Mouse (Mus musculus) midbrain, postnatal 0 days (tissue): Measurements from ENCODE around the gene Lamb1. TPM values are rescaled to one million over a fixed set of nuclear protein-coding genes. Genes with fewer than 3 reads are reported as not detected.

Experiments used
- ATAC-seq: fragments of 200-750 bp; cut with Nextera tagmentation; 2 replicates; pipeline ENCODE4 v1.8.0; 2017; ENCODE audit warnings: moderate number of reproducible peaks, mild to moderate bottlenecking, moderate TSS enrichment, moderate library complexity; ENCODE audit not compliant: low FRiP score
- DNase-seq: peaks from one replicate; pipeline ENCODE4 v3.0.0-alpha.2; 2015; ENCODE audit warnings: low spot score
- H3K27ac ChIP-seq: fragments of 300-500 bp; sonication (generic); 2 replicates; pipeline ENCODE4 v1.5.1; 2014; ENCODE audit warnings: low read depth, mild to moderate bottlenecking, low read length, mixed read lengths
- H3K27me3 ChIP-seq: fragments of 300-500 bp; sonication (generic); 2 replicates; pipeline ENCODE4 v1.6.1; 2014; ENCODE audit warnings: low read length, control low read depth, mixed read lengths; ENCODE audit not compliant: insufficient read depth
- H3K36me3 ChIP-seq: fragments of 300-500 bp; sonication (generic); 2 replicates; pipeline ENCODE4 v1.6.1; 2014; ENCODE audit warnings: low read length, control low read depth, mixed read lengths; ENCODE audit not compliant: insufficient read depth
- H3K4me1 ChIP-seq: fragments of 300-500 bp; sonication (generic); 2 replicates; pipeline ENCODE4 v1.6.1; 2014; ENCODE audit warnings: mild to moderate bottlenecking, control low read depth, antibody characterized with exemption, low read length, mixed read lengths; ENCODE audit not compliant: insufficient read depth
- H3K4me2 ChIP-seq: fragments of 300-500 bp; sonication (generic); 2 replicates; pipeline ENCODE4 v1.6.1; 2014; ENCODE audit warnings: low read depth, mild to moderate bottlenecking, low read length, mixed read lengths; ENCODE audit not compliant: poor library complexity, severe bottlenecking
- H3K4me3 ChIP-seq: fragments of 300-500 bp; sonication (generic); 2 replicates; pipeline ENCODE4 v1.5.1; 2014; ENCODE audit warnings: low read depth, mild to moderate bottlenecking, low read length, moderate library complexity
- H3K9ac ChIP-seq: fragments of 300-500 bp; sonication (generic); replicated peaks from 2 replicates; pipeline ENCODE4 v1.6.1; 2014; ENCODE audit warnings: mild to moderate bottlenecking, low read length, moderate library complexity, mixed read lengths; ENCODE audit not compliant: poor library complexity, severe bottlenecking
- H3K9me3 ChIP-seq: fragments of 300-500 bp; sonication (generic); 2 replicates; pipeline ENCODE4 v1.6.1; 2016; ENCODE audit warnings: low read length, control low read depth
- CTCF ChIP-seq: IDR thresholded peaks from 2 replicates; pipeline ENCODE4 v1.5.1; 2016; ENCODE audit warnings: antibody characterized with exemption, mild to moderate bottlenecking
- WGBS: fragments of 180-500 bp; shearing (Covaris S2); extraction: QIAGEN DNeasy Blood & Tissue Kit; methylation state at CpG from one replicate; pipeline ENCODE4 v1.1.7; 2014; 5-methylcytosine and 5-hydroxymethylcytosine counted together
- polyA plus RNA-seq: library from polyadenylated mRNA; unstranded; fragments of >200 nt; fragmentation: Nextera tagmentation; extraction: Ambion mirVana; gene quantifications from 2 replicates; pipeline ENCODE4 v1.2.1, GENCODE M21; 2015
- total RNA-seq: library from RNA; depleted of rRNA; stranded (reverse); fragments of >200 nt; gene quantifications from 2 replicates; pipeline ENCODE4 v1.2.3, GENCODE M21; 2014

Gene Lamb1
- total and polyA plus RNA-seq, 2 experiments from 2014 or later = 7.6 to 19.5 TPM

DNA sequence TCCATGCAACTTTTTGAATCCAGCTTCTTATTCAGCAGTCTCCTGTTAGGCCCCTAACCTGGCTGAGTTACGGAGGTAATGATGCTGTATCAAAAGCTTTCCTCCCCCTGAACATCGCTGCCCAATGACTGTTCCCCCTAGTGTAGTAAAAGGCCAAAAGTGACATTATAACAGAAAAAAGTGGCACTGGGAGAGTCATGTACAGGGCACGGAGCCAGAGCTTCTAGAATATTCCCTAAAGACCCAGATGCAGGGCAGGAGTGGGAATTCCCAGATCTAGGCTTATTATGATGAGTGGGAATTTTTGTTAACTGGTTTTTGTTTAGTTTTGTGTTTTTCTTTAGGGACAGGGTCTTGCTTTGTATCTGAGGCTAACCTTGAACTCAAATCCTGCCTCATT is 34.1 kb downstream of the Lamb1 start:
- no peak for TF ChIP-seq CTCF
- H3K4me2 ChIP-seq = no peak overlapping the region
- DNase-seq = no peak
- H3K27ac ChIP-seq = no peak overlapping the region
- H3K4me1 ChIP-seq = no peaks in the 10 kb centered on the region
- H3K9me3 ChIP-seq = no peaks in the 10 kb centered on the region
- no peak overlapping the region for H3K9ac ChIP-seq
- no peaks in the 10 kb centered on the region for H3K27me3 ChIP-seq
- WGBS = 91% methylated on average over 3 of the region's 3 CpGs
- ATAC-seq = no peak
- H3K4me3 ChIP-seq = no peak overlapping the region
- no peaks in the 10 kb centered on the region; the same call in 1 of the 2 replicates for H3K36me3 ChIP-seq

DNA sequence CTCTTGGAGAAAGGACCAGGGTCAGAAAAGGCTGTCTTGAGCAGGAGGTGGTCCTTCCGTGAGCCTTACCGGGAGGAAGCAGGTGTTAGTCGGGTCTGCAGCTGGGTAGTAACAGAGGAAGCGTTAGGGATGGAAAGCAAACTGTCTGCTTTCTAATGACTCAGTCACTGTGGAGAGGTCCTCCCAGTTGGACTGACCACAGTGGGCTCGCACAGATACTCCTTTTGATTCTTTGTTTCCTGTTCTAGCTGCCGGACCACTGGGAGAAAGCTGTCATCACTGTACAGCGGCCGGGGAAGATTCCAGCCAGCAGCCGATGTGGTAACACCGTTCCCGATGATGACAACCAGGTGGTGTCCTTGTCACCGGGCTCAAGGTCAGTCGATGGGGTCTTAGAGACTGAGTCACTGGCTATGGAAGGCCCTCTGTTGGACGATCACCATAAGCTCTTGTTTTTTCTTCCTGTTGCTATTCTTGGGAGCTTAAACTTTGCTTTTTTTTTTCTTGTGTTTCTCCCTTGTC is 34.7 kb downstream of the Lamb1 start:
- TF ChIP-seq CTCF = no peak
- no peaks in the 10 kb centered on the region for H3K4me1 ChIP-seq
- H3K27me3 ChIP-seq = no peaks in the 10 kb centered on the region
- H3K27ac ChIP-seq = no peak overlapping the region
- H3K9ac ChIP-seq = no peak overlapping the region
- DNase-seq (no peak), ATAC-seq (no peak)
- no peaks in the 10 kb centered on the region for H3K9me3 ChIP-seq
- H3K4me3 ChIP-seq = no peak overlapping the region
- WGBS = 86% methylated on average over 14 of the region's 14 CpGs
- H3K4me2 ChIP-seq = no peak overlapping the region
- H3K36me3 ChIP-seq = no peaks in the 10 kb centered on the region; the same call in 1 of the 2 replicates

- 94% methylated on average over 9 of the region's 9 CpGs for WGBS
- Histone ChIP-seq H3K36me3 (no peaks in the 10 kb centered on the region; the same call in 1 of the 2 replicates), H3K27ac (no peak overlapping the region), H3K9ac (no peak overlapping the region), H3K27me3 (no peaks in the 10 kb centered on the region), H3K4me3 (no peak overlapping the region), H3K9me3 (no peaks in the 10 kb centered on the region), H3K4me1 (no peaks in the 10 kb centered on the region), H3K4me2 (no peak overlapping the region)
- no peak for ATAC-seq
- DNase-seq = no peak
- no peak for TF ChIP-seq CTCF
Measured at GRCm38 (mm10) chr12:31300276-31300675, 35.2 kb downstream of the Lamb1 start.

- no peak overlapping the region for H3K27ac ChIP-seq
- no peaks in the 10 kb centered on the region; the same call in 1 of the 2 replicates for H3K4me1 ChIP-seq
- ATAC-seq = no peak
- H3K27me3 ChIP-seq = no peaks in the 10 kb centered on the region
- no peaks in the 10 kb centered on the region for H3K9me3 ChIP-seq
- H3K4me2 ChIP-seq = no peak overlapping the region
- no peak overlapping the region for H3K4me3 ChIP-seq
- TF ChIP-seq CTCF = no peak
- 80% methylated on average over 5 of the region's 5 CpGs for WGBS
- H3K9ac ChIP-seq = no peak overlapping the region
- H3K36me3 ChIP-seq = no peaks in the 10 kb centered on the region; the same call in 1 of the 2 replicates
- no peak for DNase-seq
Measured at GRCm38 (mm10) chr12:31302266-31302665, 37.2 kb downstream of the Lamb1 start.

GRCm38 (mm10) chr12:31302766-31303511 is 37.9 kb downstream of the Lamb1 start:
- 79% methylated on average over 16 of the region's 16 CpGs for WGBS
- no peak overlapping the region for H3K27ac ChIP-seq
- H3K36me3 ChIP-seq = no peaks in the 10 kb centered on the region; the same call in 1 of the 2 replicates
- H3K4me1 ChIP-seq = no peaks in the 10 kb centered on the region; the same call in 1 of the 2 replicates
- H3K4me3 ChIP-seq = no peak overlapping the region
- no peak overlapping the region for H3K4me2 ChIP-seq
- peak; percentile 55 for ATAC-seq
- DNase-seq = peak; percentile 44
- no peak for TF ChIP-seq CTCF
- H3K9me3 ChIP-seq = no peaks in the 10 kb centered on the region
- no peak overlapping the region for H3K9ac ChIP-seq
- H3K27me3 ChIP-seq = no peaks in the 10 kb centered on the region

GRCm38 (mm10) chr12:31306075-31306675 is 41.1 kb downstream of the Lamb1 start:
- Histone ChIP-seq H3K9ac (no peak overlapping the region), H3K4me3 (no peak overlapping the region), H3K4me2 (no peak overlapping the region), H3K36me3 (no peaks in the 10 kb centered on the region), H3K27ac (no peak overlapping the region), H3K4me1 (no peaks in the 10 kb centered on the region; the same call in 1 of the 2 replicates), H3K9me3 (no peaks in the 10 kb centered on the region), H3K27me3 (no peaks in the 10 kb centered on the region)
- DNase-seq (peak; percentile 35), ATAC-seq (no peak)
- TF ChIP-seq CTCF = no peak
- 60% methylated on average over 5 of the region's 5 CpGs for WGBS
